Mouse (Mus musculus) intestine, embryonic 16.5 days (tissue): Measurements from ENCODE around the gene Atp6v1e1. TPM values are rescaled to one million over a fixed set of nuclear protein-coding genes. Genes with fewer than 3 reads are reported as not detected.

Experiments
- ATAC-seq: fragments of 200-750 bp; cut with Nextera tagmentation; 2 replicates; pipeline ENCODE4 v1.8.0; 2017; ENCODE audit warnings: moderate TSS enrichment, moderate library complexity
- H3K27ac ChIP-seq: fragments of 300-500 bp; sonication (generic); 2 replicates; pipeline ENCODE4 v1.5.1; 2014; ENCODE audit warnings: mild to moderate bottlenecking, low read length
- H3K27me3 ChIP-seq: fragments of 300-500 bp; sonication (generic); replicated peaks from 2 replicates; pipeline ENCODE4 v1.6.1; 2014; ENCODE audit warnings: low read length, control low read depth, mixed read lengths; ENCODE audit not compliant: control insufficient read depth, insufficient read depth
- H3K36me3 ChIP-seq: fragments of 300-500 bp; sonication (generic); 2 replicates; pipeline ENCODE4 v1.6.1; 2014; ENCODE audit warnings: low read length, control low read depth; ENCODE audit not compliant: control insufficient read depth, insufficient read depth
- H3K4me1 ChIP-seq: fragments of 300-500 bp; sonication (generic); 2 replicates; pipeline ENCODE4 v1.6.1; 2014; ENCODE audit warnings: low read length, control low read depth, mixed read lengths; ENCODE audit not compliant: control insufficient read depth, insufficient read depth
- H3K4me2 ChIP-seq: fragments of 300-500 bp; sonication (generic); 2 replicates; pipeline ENCODE4 v1.6.1; 2014; ENCODE audit warnings: low read depth, low read length, control low read depth
- H3K4me3 ChIP-seq: fragments of 300-500 bp; sonication (generic); 2 replicates; pipeline ENCODE4 v1.5.1; 2014; ENCODE audit warnings: mild to moderate bottlenecking, low read length
- H3K9ac ChIP-seq: fragments of 300-500 bp; sonication (generic); 2 replicates; pipeline ENCODE4 v1.6.1; 2014; ENCODE audit warnings: low read depth, low read length
- H3K9me3 ChIP-seq: fragments of 300-500 bp; sonication (generic); 2 replicates; pipeline ENCODE4 v1.6.1; 2016; ENCODE audit warnings: low read length, control low read depth; ENCODE audit not compliant: control insufficient read depth
- WGBS: fragments of 180-500 bp; shearing (Covaris S2); extraction: QIAGEN DNeasy Blood & Tissue Kit; methylation state at CpG from one replicate; pipeline ENCODE4 v1.1.7; 2014; 5-methylcytosine and 5-hydroxymethylcytosine counted together
- polyA plus RNA-seq: library from polyadenylated mRNA; unstranded; fragments of >200 nt; fragmentation: Nextera tagmentation; extraction: Ambion mirVana; gene quantifications from 2 replicates; pipeline ENCODE4 v1.2.1, GENCODE M21; 2015

Gene Atp6v1e1
- polyA plus RNA-seq, 1 experiment from 2014 or later: 187 TPM

DNA sequence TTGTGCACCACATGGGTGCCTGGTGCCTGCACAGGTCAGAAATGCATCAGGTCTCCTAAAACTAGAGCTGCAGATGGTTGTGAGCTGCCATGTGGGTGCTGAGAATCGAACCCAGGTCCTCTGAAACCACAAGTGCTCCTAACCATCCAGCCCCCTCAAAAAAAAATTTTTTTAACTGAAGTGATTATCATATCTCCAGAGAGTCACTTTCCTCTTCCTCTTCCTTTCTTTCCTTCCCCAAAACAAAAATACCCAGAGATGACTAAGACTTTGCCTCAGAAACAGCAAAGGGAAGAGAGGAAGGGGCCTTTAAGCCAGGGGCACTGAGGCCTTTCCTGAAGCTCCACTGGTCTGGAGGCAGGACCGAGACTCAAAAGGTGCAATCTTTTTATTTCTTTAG, 39.6 kb downstream of the Atp6v1e1 start:
- no peak overlapping the region for H3K9ac ChIP-seq
- H3K9me3 ChIP-seq: no peaks in the 10 kb centered on the region
- H3K27ac ChIP-seq: no peak overlapping the region
- H3K4me3 ChIP-seq: no peak overlapping the region
- H3K4me1 ChIP-seq: no peaks in the 10 kb centered on the region
- H3K27me3 ChIP-seq: no peaks in the 10 kb centered on the region
- ATAC-seq: no peak
- no peak overlapping the region for H3K4me2 ChIP-seq
- WGBS: 89% methylated on average over 2 of the region's 2 CpGs
- H3K36me3 ChIP-seq: no peaks in the 10 kb centered on the region

GRCm38 (mm10) chr6:120778226-120778625, 44.4 kb downstream of the Atp6v1e1 start:
- 54% methylated on average over 3 of the region's 3 CpGs for WGBS

GRCm38 (mm10) chr6:120777533-120777932, 45.1 kb downstream of the Atp6v1e1 start:
- no peaks in the 10 kb centered on the region for H3K36me3 ChIP-seq
- no peak overlapping the region for H3K9ac ChIP-seq
- no peaks in the 10 kb centered on the region for H3K9me3 ChIP-seq
- H3K4me2 ChIP-seq: no peak overlapping the region
- H3K27ac ChIP-seq: no peak overlapping the region
- ATAC-seq: no peak
- H3K4me3 ChIP-seq: no peak overlapping the region
- H3K27me3 ChIP-seq: no peaks in the 10 kb centered on the region
- peaks cover 3% of the 10 kb centered on the region; the same call in 1 of the 2 replicates for H3K4me1 ChIP-seq
- 75% methylated on average over 9 of the region's 9 CpGs for WGBS

More at GRCm38 (mm10) chr6:120778226-120778625, 44.4 kb downstream of the Atp6v1e1 start:
- no peak for ATAC-seq
- Histone ChIP-seq H3K9ac (no peak overlapping the region), H3K36me3 (no peaks in the 10 kb centered on the region), H3K27ac (no peak overlapping the region), H3K27me3 (no peaks in the 10 kb centered on the region), H3K4me1 (peaks cover 2% of the 10 kb centered on the region; the same call in 1 of the 2 replicates), H3K4me2 (no peak overlapping the region), H3K9me3 (no peaks in the 10 kb centered on the region), H3K4me3 (no peak overlapping the region)

DNA sequence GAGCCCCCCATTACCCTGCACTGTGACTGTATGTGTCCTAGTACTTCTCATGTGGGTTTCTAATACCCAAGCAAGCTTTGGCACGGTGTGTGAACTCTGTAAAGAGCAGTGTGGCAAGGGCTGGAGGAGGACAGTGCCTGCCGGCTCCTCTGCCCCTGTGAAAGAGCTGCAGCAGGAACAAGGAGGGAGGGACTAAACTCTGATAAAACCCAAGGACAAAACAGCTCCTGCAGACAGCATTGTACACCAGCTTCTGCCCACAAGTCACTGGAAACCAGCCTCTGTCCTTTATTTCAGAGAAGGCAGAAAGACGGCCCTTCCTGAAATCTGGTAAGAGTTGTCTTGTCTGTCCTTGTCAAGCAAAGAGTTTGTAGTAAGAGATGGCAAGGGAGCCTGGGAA, 46.3 kb downstream of the Atp6v1e1 start:
- H3K9ac ChIP-seq: no peak overlapping the region
- H3K4me1 ChIP-seq: peaks cover 3% of the 10 kb centered on the region; the same call in 1 of the 2 replicates
- H3K27ac ChIP-seq: no peak overlapping the region
- no peak for ATAC-seq
- H3K4me3 ChIP-seq: no peak overlapping the region
- no peak overlapping the region for H3K4me2 ChIP-seq
- H3K9me3 ChIP-seq: no peaks in the 10 kb centered on the region
- no peaks in the 10 kb centered on the region for H3K27me3 ChIP-seq
- WGBS: 77% methylated on average over 3 of the region's 3 CpGs
- no peaks in the 10 kb centered on the region for H3K36me3 ChIP-seq

GRCm38 (mm10) chr6:120773763-120774162, 48.8 kb downstream of the Atp6v1e1 start:
- Histone ChIP-seq H3K9ac (no peak overlapping the region), H3K4me2 (no peak overlapping the region), H3K36me3 (no peaks in the 10 kb centered on the region), H3K9me3 (no peaks in the 10 kb centered on the region), H3K4me1 (peaks cover 3% of the 10 kb centered on the region; the same call in 1 of the 2 replicates), H3K4me3 (no peak overlapping the region), H3K27me3 (no peaks in the 10 kb centered on the region), H3K27ac (no peak overlapping the region)
- WGBS: 72% methylated on average over 6 of the region's 6 CpGs
- no peak for ATAC-seq

DNA sequence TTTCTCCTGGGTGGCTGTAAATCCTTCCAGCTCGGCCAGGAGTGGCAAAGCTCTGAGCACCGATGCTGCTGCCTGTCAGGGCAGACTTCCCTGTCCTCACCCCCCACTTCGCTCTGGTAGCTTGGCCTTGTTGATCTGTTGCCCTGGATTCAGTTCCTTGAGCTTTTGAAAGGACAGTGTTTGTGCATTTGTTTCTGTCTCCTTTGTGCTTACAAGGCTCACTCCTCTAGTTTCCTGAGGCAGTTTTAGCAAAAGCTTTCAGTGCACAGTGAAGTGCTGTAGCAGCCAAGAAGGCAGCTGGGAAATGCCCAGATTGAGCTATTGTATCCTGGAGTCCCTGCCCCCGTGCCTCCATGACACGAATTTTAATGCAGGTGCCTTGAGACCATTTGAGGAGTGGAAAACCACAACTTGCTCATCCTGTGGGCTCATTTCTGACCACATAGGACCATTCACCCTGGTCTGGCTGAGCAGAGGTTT, 49.4 kb downstream of the Atp6v1e1 start, which contains the start of gene Slc25a18:
Gene Slc25a18 (plus strand): TSS at position 430 of the 480 bp plus-strand sequence.
- Histone ChIP-seq H3K9me3 (no peaks in the 10 kb centered on the region), H3K4me2 (no peak within 1 kb of the TSS), H3K9ac (no peak within 1 kb of the TSS), H3K4me1 (peaks cover 3% of the 10 kb centered on the region; the same call in 1 of the 2 replicates), H3K27me3 (no peaks in the 10 kb centered on the region), H3K27ac (no peak within 1 kb of the TSS), H3K4me3 (no peak within 1 kb of the TSS), H3K36me3 (no peaks in the 10 kb centered on the region)
- ATAC-seq: no peak
- 61% methylated on average over 5 of the region's 5 CpGs for WGBS

GRCm38 (mm10) chr6:120772025-120772424, 50.6 kb downstream of the Atp6v1e1 start:
- no peak overlapping the region for H3K9ac ChIP-seq
- H3K27me3 ChIP-seq: no peaks in the 10 kb centered on the region
- no peaks in the 10 kb centered on the region for H3K36me3 ChIP-seq
- H3K4me2 ChIP-seq: no peak overlapping the region
- no peak overlapping the region for H3K4me3 ChIP-seq
- no peaks in the 10 kb centered on the region for H3K9me3 ChIP-seq
- H3K27ac ChIP-seq: no peak overlapping the region
- ATAC-seq: no peak
- H3K4me1 ChIP-seq: peaks cover 3% of the 10 kb centered on the region; the same call in 1 of the 2 replicates

- Histone ChIP-seq H3K27me3 (no peaks in the 10 kb centered on the region), H3K36me3 (no peaks in the 10 kb centered on the region), H3K4me2 (no peak overlapping the region), H3K9me3 (no peaks in the 10 kb centered on the region), H3K4me1 (peaks cover 3% of the 10 kb centered on the region; the same call in 1 of the 2 replicates), H3K4me3 (no peak overlapping the region), H3K9ac (no peak overlapping the region), H3K27ac (no peak overlapping the region)
- WGBS: 84% methylated on average over 1 of the region's 1 CpGs
- ATAC-seq: no peak
Measured at GRCm38 (mm10) chr6:120771366-120771765, 51.2 kb downstream of the Atp6v1e1 start.

- no peak for ATAC-seq
Measured at GRCm38 (mm10) chr6:120769972-120770371, 52.6 kb downstream of the Atp6v1e1 start.

DNA sequence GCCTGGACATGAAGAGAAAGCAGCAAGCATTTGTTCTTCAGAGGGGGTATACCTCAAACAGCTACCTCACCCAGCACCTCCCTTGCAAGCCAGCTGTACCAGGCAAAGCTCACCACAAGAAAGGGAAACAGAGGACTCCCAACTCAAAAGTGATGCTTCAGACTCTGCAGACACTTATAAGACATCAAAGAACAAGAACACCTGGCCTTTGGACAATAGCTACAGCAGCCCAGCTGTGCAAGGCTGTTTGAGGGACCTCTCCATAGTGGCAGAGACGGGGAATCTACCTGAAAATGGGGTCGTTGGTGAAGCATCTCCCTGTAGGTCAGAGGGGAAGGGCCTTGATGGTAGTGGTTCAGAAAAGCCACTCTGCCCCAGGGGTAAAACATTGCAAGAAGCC, 61.4 kb downstream of the Atp6v1e1 start:
- WGBS: 84% methylated on average over 2 of the region's 2 CpGs
- no peak for ATAC-seq
- H3K4me3 ChIP-seq: no peak overlapping the region

More at GRCm38 (mm10) chr6:120769972-120770371, 52.6 kb downstream of the Atp6v1e1 start:
- H3K4me1 ChIP-seq: peaks cover 3% of the 10 kb centered on the region; the same call in 1 of the 2 replicates
- no peak overlapping the region for H3K4me3 ChIP-seq
- H3K36me3 ChIP-seq: no peaks in the 10 kb centered on the region
- no peak overlapping the region for H3K27ac ChIP-seq
- no peaks in the 10 kb centered on the region for H3K9me3 ChIP-seq
- no peak overlapping the region for H3K9ac ChIP-seq
- no peaks in the 10 kb centered on the region for H3K27me3 ChIP-seq
- 93% methylated on average over 1 of the region's 1 CpGs for WGBS
- no peak overlapping the region for H3K4me2 ChIP-seq

More for the DNA sequence above, 61.4 kb downstream of the Atp6v1e1 start:
- Histone ChIP-seq H3K4me1 (no peaks in the 10 kb centered on the region), H3K9ac (no peak overlapping the region), H3K9me3 (no peaks in the 10 kb centered on the region), H3K27ac (no peak overlapping the region), H3K4me2 (no peak overlapping the region), H3K36me3 (no peaks in the 10 kb centered on the region), H3K27me3 (no peaks in the 10 kb centered on the region)
